Mouse (Mus musculus) G1E (cell line): ENCODE results near the gene Dnajc27. TPM values are rescaled to one million over a fixed set of nuclear protein-coding genes. Genes with fewer than 3 reads are reported as not detected.

Experiments
- ATAC-seq: 2 replicates; pipeline ENCODE4 v1.8.0; 2016; ENCODE audit warnings: mild to moderate bottlenecking; ENCODE audit not compliant: insufficient number of reproducible peaks, poor library complexity, low FRiP score, severe bottlenecking; ENCODE audit errors: extremely low read depth
- DNase-seq: peaks from one replicate; pipeline ENCODE4 v3.0.0; 2012; ENCODE audit warnings: low spot score
- H3K27me3 ChIP-seq: 2 replicates; pipeline ENCODE4 v1.6.1; 2012; ENCODE audit warnings: mild to moderate bottlenecking, low read length, inconsistent platforms; ENCODE audit not compliant: insufficient read depth
- H3K36me3 ChIP-seq: replicated peaks from 2 replicates; pipeline ENCODE3; 2012; ENCODE audit warnings: mild to moderate bottlenecking, inconsistent platforms
- H3K4me1 ChIP-seq: 2 replicates; pipeline ENCODE4 v1.6.1; 2012; ENCODE audit warnings: low read depth, low read length, inconsistent platforms, mixed read lengths; ENCODE audit not compliant: insufficient read depth
- H3K4me3 ChIP-seq: 2 replicates; pipeline ENCODE4 v1.5.1; 2012; ENCODE audit warnings: low read depth, mild to moderate bottlenecking, inconsistent platforms, low read length, moderate library complexity, mixed read lengths
- H3K9me3 ChIP-seq: replicated peaks from 2 replicates; pipeline ENCODE4 v1.6.1; 2012; ENCODE audit warnings: inconsistent platforms
- CTCF ChIP-seq: IDR thresholded peaks from 2 replicates; pipeline ENCODE4 v1.5.1; 2012; ENCODE audit warnings: low read depth, low read length, inconsistent platforms, mixed read lengths
- GATA1 ChIP-seq: IDR thresholded peaks from 2 replicates; pipeline ENCODE4 v1.6.1; 2012; ENCODE audit warnings: borderline replicate concordance, low read length, inconsistent platforms, mixed read lengths
- GATA2 ChIP-seq: IDR thresholded peaks from 2 replicates; pipeline ENCODE4 v1.6.1; 2012; ENCODE audit warnings: low read depth, low read length, inconsistent platforms, borderline replicate concordance
- POLR2AphosphoS5 ChIP-seq: IDR thresholded peaks from 2 replicates; pipeline ENCODE4 v1.6.1; 2012; ENCODE audit warnings: low read depth, low read length, inconsistent platforms; ENCODE audit not compliant: insufficient replicate concordance
- TAL1 ChIP-seq: conservative IDR thresholded peaks from 2 replicates; pipeline ENCODE4 v1.6.1; 2012; ENCODE audit warnings: low read depth, low read length, inconsistent platforms, mixed read lengths
- polyA plus RNA-seq: library from polyadenylated mRNA; stranded (reverse); fragments of >175 nt; gene quantifications from 2 replicates; pipeline ENCODE4 v1.2.3, GENCODE M21; 2012
- total RNA-seq, 2 experiments: library from RNA; stranded (forward) in 1 of 2; stranded (reverse) in 1 of 2; fragments of 200-1000 nt in 1 of 2; fragments of >200 nt in 1 of 2; fragmentation: Nextera tagmentation in 1 of 2; gene quantifications; 2 replicates each; pipeline ENCODE4 v1.2.3; 2014 to 2017

Dnajc27 gene
- total and polyA plus RNA-seq, 3 experiments, result 6.0 to 11.0 (median 6.6) TPM

DNA sequence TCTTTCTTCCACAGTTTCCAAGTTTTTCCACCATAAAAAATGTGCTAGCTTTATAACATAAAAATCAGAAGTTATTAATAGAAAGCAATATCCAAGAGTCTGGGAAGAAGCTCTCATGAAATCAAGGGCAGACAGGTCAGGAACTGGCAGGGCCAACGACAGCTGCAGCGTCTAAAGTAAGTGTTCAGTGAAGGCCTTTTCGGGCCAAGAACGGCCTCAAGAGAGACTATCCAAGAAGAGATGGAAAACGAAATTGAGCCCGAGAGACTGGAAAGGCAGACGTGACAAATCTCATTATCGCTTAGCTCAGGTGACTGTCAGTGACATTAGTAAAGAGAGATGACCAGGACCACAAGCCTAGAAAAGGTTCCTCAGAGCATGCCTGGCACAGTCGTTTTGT, 24.1 kb upstream of the Dnajc27 start:
- H3K36me3 ChIP-seq, result no peaks in the 10 kb centered on the region
- 0 out of 2 replicates have a peak, but pooled peaks cover 2% of the 10 kb centered on the region for H3K4me1 ChIP-seq
- no peak for ATAC-seq
- no peaks in the 10 kb centered on the region for H3K9me3 ChIP-seq
- DNase-seq, result no peak
- H3K4me3 ChIP-seq, result no peak overlapping the region
- peaks cover 4% of the 10 kb centered on the region; the same call in 1 of the 2 replicates for H3K27me3 ChIP-seq
- TF ChIP-seq CTCF, result no peak
- no peak for TF ChIP-seq GATA2
- TF ChIP-seq GATA1, result no peak
- TF ChIP-seq TAL1, result no peak
- no peak for TF ChIP-seq POLR2AphosphoS5

DNA sequence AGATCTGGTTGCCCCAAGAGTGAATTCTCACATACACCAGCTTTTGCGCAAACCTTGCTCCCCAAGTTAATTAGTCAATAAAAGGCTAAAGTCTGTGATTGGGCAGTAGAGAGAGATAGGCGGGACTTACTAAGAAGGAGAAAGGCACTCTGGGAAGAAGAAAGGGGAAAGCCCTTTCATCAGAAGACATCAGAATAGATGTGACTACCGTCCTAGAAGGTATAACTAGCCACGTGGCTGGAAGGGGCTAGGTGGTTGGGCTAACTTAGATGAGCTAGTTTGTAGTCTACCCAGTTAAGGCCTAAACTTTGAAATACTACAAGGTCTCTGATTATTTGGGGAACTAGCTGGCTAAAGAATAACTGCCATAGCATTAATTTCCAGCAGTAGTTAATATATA, 22.7 kb upstream of the Dnajc27 start:
- peaks cover 4% of the 10 kb centered on the region; the same call in 1 of the 2 replicates for H3K27me3 ChIP-seq
- H3K4me3 ChIP-seq, result no peak overlapping the region
- TF ChIP-seq GATA1 (no peak), POLR2AphosphoS5 (no peak), TAL1 (no peak), CTCF (no peak), GATA2 (no peak)
- H3K4me1 ChIP-seq, result 0 out of 2 replicates have a peak, but pooled peaks cover 2% of the 10 kb centered on the region
- ATAC-seq (no peak), DNase-seq (no peak)
- H3K36me3 ChIP-seq, result no peaks in the 10 kb centered on the region
- no peaks in the 10 kb centered on the region for H3K9me3 ChIP-seq

DNA sequence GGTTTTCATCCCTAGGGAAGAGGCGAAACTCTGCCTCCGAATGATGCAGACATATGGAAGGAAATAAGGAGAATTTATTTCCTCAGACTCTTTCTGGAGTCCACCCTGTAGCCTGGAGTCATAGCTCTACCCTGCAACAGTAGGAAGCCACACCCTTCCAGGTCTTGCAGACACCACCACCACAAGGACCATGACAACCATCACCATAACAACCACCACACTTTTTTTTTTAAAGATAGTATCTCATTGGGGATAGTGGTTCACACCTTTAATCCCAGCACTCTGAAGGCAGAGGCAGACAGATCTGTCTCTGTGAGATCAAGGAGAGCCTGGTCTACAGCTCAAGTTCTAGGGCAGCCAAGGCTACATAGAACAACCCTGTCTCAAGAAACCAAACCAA, 16.9 kb upstream of the Dnajc27 start:
- Histone ChIP-seq H3K4me1 (0 out of 2 replicates have a peak, but pooled peaks cover 2% of the 10 kb centered on the region), H3K27me3 (peaks cover 9% of the 10 kb centered on the region; the same call in 1 of the 2 replicates), H3K9me3 (no peaks in the 10 kb centered on the region), H3K4me3 (no peak overlapping the region), H3K36me3 (no peaks in the 10 kb centered on the region)
- TF ChIP-seq GATA2 (no peak), POLR2AphosphoS5 (no peak), GATA1 (no peak), TAL1 (no peak), CTCF (no peak)
- DNase-seq (no peak), ATAC-seq (no peak)

DNA sequence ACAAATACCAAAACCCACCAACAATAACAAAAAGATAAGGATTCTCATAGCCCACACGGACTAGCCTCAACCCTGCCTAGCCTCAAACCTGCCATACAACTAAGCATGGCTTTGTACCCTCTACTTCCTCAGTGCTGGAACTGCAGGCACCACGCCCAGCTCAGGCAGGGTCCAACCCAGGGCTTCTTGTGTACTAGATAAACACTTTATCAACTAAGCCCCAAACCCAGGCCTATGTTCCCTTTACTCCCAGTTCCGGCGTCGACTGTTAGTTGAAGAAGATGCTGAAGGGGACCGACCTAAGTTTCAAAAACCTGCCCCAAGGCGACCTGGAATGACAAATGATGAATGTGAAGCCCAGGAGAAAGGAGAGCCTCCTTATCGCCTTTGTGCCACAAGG, 16.4 kb upstream of the Dnajc27 start:
- no peak for DNase-seq
- TF ChIP-seq GATA2, result no peak
- no peak for TF ChIP-seq GATA1
- TF ChIP-seq POLR2AphosphoS5, result no peak
- TF ChIP-seq CTCF, result no peak
- TF ChIP-seq TAL1, result no peak
- ATAC-seq, result no peak
- Histone ChIP-seq H3K4me3 (no peak overlapping the region), H3K9me3 (no peaks in the 10 kb centered on the region), H3K36me3 (no peaks in the 10 kb centered on the region), H3K27me3 (peaks cover 9% of the 10 kb centered on the region; the same call in 1 of the 2 replicates), H3K4me1 (0 out of 2 replicates have a peak, but pooled peaks cover 2% of the 10 kb centered on the region)

DNA sequence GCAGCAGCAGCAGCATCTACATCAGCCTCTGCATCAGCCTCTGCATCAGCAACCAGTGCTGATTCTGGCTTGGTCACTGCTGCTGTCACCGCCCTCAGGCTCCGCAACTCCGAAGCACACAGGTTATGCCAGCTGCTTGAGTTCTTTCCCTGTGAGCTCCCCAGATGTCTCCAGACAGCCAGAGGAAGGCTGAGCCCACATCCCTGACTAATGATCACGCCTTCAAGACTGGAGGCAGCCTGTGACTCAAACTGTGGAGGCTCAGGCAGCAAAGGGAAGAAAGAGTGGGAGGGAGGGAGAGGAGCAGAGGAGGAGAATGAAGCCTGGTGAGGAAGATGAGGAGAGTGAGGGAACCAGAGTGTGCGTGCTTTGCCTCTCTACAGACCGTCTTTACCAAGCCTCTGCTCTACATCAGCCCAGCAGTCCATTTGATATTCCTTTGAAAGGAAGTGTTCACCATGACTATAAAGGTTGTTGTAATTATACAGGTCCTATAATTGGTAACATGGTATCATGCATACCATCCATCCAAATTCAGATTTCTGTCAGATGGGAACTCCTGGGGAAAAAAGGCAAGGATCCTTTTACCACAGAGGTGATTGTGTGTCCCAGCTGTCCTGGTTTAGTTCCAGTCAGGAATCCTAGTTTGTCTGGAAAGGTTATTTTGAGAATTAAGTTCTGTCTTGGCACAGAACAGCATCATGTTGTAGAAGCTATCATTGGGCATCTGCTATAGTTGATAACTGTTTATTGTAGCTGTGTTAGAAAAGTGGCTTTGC, 15.5 kb upstream of the Dnajc27 start:
- Histone ChIP-seq H3K4me1 (0 out of 2 replicates have a peak, but pooled peaks cover 2% of the 10 kb centered on the region), H3K9me3 (no peaks in the 10 kb centered on the region), H3K36me3 (no peaks in the 10 kb centered on the region), H3K27me3 (peaks cover 13% of the 10 kb centered on the region), H3K4me3 (no peak overlapping the region)
- no peak for ATAC-seq
- no peak for TF ChIP-seq CTCF
- TF ChIP-seq TAL1, result no peak
- TF ChIP-seq GATA2, result no peak
- TF ChIP-seq GATA1, result no peak
- TF ChIP-seq POLR2AphosphoS5, result no peak
- DNase-seq, result no peak

DNA sequence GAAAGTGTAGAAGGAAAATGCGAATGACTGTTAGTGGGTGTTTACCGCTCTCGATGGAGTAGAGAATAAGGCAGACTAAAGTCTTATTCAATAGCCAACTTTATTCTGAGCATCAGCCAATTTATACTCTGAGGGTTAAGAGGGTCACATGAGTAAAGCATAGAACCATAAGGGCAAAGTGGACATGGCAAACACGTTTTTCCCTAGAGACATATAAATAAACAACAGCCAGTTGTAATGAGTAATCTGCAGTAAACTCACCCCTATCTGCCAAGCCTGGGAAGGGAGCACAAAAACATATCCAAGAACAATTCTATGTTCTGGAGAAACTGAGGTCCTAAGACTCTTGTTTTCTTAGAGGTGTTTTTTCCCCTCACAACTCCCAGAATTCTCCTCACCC, 13.8 kb upstream of the Dnajc27 start:
- no peaks in the 10 kb centered on the region for H3K36me3 ChIP-seq
- no peaks in the 10 kb centered on the region for H3K9me3 ChIP-seq
- no peak for ATAC-seq
- no peak overlapping the region for H3K4me3 ChIP-seq
- TF ChIP-seq GATA2 (no peak), TAL1 (no peak), POLR2AphosphoS5 (no peak), GATA1 (no peak), CTCF (no peak)
- no peak for DNase-seq
- H3K4me1 ChIP-seq, result no peaks in the 10 kb centered on the region
- H3K27me3 ChIP-seq, result peaks cover 17% of the 10 kb centered on the region
